Mouse (Mus musculus): ENCODE data around the gene Naa11. TPM values are rescaled to one million over a fixed set of nuclear protein-coding genes. Genes with fewer than 3 reads are reported as not detected.

Gene Naa11
- polyA plus RNA-seq, 1 experiment: 0.02 TPM

DNA sequence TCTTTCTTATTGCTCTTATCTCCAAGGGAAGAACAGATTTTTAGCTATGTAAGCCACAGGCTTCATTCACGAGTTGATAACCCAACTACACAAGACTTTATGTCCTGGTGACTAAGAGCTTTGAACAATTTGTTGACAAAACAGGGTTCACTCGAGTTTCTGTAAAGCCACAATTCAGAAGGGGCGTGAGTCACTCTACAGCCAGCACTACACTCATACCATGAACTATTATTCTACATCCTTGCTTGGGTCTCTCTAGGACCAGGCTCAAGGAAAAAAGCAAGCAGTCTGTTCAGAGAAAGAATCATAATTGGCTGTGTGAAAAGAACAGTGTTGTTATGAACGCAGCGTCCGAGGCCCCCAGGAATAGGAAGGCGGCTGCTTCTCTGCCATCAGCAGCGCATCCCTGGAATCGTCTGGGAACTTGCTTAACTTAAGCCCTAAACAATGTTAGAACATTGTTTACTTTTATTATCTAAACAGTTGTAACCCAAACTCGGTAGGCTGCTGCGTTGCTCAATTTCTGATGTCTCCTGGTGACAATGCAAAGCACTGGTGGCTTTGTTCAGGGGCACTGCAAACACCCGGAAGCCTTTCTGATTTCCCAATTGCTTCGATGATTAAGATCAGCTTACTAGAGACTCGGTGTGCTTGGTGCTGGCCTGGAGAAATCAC, 9.5 kb downstream of the Naa11 start:
- no peaks in the 10 kb centered on the region for H3K36me3 ChIP-seq (ENCODE audit: control insufficient read depth, insufficient read depth)
- H3K4me3 ChIP-seq: peak overlapping the region; percentile 2
- peak overlapping the region; percentile 78 for H3K4me2 ChIP-seq (ENCODE audit: low read depth)
- no peaks in the 10 kb centered on the region for H3K27me3 ChIP-seq (ENCODE audit: control insufficient read depth, insufficient read depth, insufficient read length)
- TF ChIP-seq MAX (IDR thresholded peaks at IDR 0.05; ENCODE audit: low read depth) (no peak), MYOG (IDR thresholded peaks at IDR 0.05; ENCODE audit: control insufficient read depth in 1 of 3, insufficient read depth in 1 of 3, insufficient read length in 2 of 3, low read depth in 2 of 3) (no peak), SRF (IDR thresholded peaks at IDR 0.05; ENCODE audit: control insufficient read depth, insufficient read length, low read depth) (no peak), POLR2A (IDR thresholded peaks at IDR 0.05; ENCODE audit: insufficient read length, low read depth) (no peak), TCF12 (IDR thresholded peaks at IDR 0.05; ENCODE audit: insufficient read depth, poor library complexity, severe bottlenecking) (no peak), MYOD1 (IDR thresholded peaks at IDR 0.05; ENCODE audit: control insufficient read depth in 1 of 3, insufficient read length in 2 of 3, low read depth in 2 of 3) (no peak)
- no peaks in the 10 kb centered on the region for H3K79me2 ChIP-seq (ENCODE audit: control insufficient read depth, insufficient read depth)
- H3ac ChIP-seq (ENCODE audit: control insufficient read depth, insufficient read length): no peak overlapping the region

DNA sequence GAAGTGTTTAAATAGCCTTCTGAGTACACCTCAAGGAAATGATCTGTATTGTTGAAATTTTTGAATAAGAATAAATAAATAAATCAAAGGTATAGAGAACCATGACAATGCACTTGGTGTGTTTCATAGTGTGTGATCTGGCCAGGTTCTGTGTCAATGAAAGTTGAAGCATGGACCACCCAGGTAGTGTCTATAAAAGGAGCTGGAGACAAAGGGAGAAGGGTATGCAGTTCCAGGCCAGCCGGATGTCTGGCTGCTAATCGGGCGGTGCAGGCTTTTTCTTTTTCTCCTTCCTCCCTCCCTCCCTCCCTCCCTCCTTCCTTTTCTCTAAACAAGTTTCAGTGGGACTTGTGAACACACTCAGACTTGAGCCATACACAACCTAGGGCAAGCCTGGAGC, 12.2 kb downstream of the Naa11 start:
- no peak for TF ChIP-seq REST (IDR thresholded peaks at IDR 0.05; ENCODE audit: insufficient read depth, insufficient read length)
- TF ChIP-seq MAX (IDR thresholded peaks at IDR 0.05; ENCODE audit: low read depth): no peak
- no peak for TF ChIP-seq CEBPB (IDR thresholded peaks at IDR 0.05; ENCODE audit: insufficient read depth, poor library complexity, severe bottlenecking)
- Histone ChIP-seq H3K36me3 (ENCODE audit: control insufficient read depth, insufficient read depth) (no peaks in the 10 kb centered on the region), H3K4me3 (no peak overlapping the region), H3K79me2 (ENCODE audit: control insufficient read depth, insufficient read depth) (no peaks in the 10 kb centered on the region), H3K27me3 (ENCODE audit: control insufficient read depth, insufficient read depth, insufficient read length) (no peaks in the 10 kb centered on the region), H3ac (ENCODE audit: control insufficient read depth, insufficient read length) (no peak overlapping the region), H3K4me2 (ENCODE audit: low read depth) (no peak overlapping the region)

DNA sequence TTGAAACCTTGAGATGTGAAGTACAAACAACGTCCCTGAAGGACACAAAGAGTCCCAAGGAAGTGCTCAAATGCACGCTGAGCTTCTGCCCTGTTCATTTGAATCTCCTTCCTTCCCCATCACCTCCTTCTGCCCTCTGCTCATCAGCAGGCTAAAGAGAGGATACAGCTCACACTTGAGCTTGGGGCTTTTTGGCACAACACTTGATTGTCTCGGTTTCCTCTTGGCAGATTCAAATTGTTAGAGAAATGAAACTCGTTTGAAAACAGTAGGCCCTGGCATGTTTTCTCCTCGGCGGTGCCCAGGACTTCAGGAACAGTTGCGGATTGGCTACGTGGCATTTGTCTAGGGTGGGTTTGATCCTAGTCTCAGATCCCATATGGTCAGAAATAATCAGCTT, 27.4 kb downstream of the Naa11 start:
- no peak overlapping the region for H3ac ChIP-seq (ENCODE audit: control insufficient read depth, insufficient read length)
- TF ChIP-seq TCF12 (IDR thresholded peaks at IDR 0.05; ENCODE audit: insufficient read depth, poor library complexity, severe bottlenecking) (no peak), REST (IDR thresholded peaks at IDR 0.05; ENCODE audit: insufficient read depth, insufficient read length) (no peak), MYOG (IDR thresholded peaks at IDR 0.05; ENCODE audit: control insufficient read depth in 1 of 3, insufficient read depth in 1 of 3, insufficient read length in 2 of 3, low read depth in 2 of 3) (no peak), E2F4 (IDR thresholded peaks at IDR 0.05; ENCODE audit: insufficient read depth) (no peak), SRF (IDR thresholded peaks at IDR 0.05; ENCODE audit: control insufficient read depth, insufficient read length, low read depth) (no peak), USF1 (IDR thresholded peaks at IDR 0.05; ENCODE audit: low read depth) (no peak), MYOD1 (IDR thresholded peaks at IDR 0.05; ENCODE audit: control insufficient read depth in 1 of 3, insufficient read length in 2 of 3, low read depth in 2 of 3) (no peak), MAX (IDR thresholded peaks at IDR 0.05; ENCODE audit: low read depth) (no peak), TCF3 (IDR thresholded peaks at IDR 0.05; ENCODE audit: insufficient read length, low read depth) (no peak), POLR2AphosphoS2 (IDR thresholded peaks at IDR 0.05; ENCODE audit: insufficient read length, low read depth) (no peak), CEBPB (IDR thresholded peaks at IDR 0.05; ENCODE audit: insufficient read depth, poor library complexity, severe bottlenecking) (no peak), POLR2A (IDR thresholded peaks at IDR 0.05; ENCODE audit: insufficient read length, low read depth) (no peak)
- no peaks in the 10 kb centered on the region for H3K27me3 ChIP-seq (ENCODE audit: control insufficient read depth, insufficient read depth, insufficient read length)

DNA sequence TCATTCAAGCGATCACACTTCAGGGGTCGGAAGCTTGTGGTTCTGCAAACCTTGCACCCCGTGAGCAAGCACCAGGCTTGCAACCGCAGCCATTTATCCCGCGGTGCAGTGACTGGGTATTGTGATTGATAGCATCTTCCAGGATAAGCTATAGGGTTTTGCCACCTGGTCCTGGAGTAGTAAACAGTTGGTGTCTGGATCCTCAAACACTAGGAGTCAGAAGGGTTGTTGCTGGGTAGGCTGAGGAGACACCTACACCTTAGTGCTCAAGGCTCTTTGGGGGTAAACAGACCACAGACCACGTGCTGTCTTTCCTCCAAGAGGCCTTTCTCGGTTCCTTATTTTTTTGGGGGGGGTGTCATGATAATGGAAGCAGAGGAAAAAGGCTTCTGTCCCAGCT, 27.9 kb downstream of the Naa11 start:
- H3K79me2 ChIP-seq (ENCODE audit: control insufficient read depth, insufficient read depth): no peaks in the 10 kb centered on the region
- no peak overlapping the region for H3ac ChIP-seq (ENCODE audit: control insufficient read depth, insufficient read length)
- no peak overlapping the region for H3K4me2 ChIP-seq (ENCODE audit: low read depth)
- no peaks in the 10 kb centered on the region for H3K27me3 ChIP-seq (ENCODE audit: control insufficient read depth, insufficient read depth, insufficient read length)
- H3K4me3 ChIP-seq: no peak overlapping the region
- TF ChIP-seq E2F4 (IDR thresholded peaks at IDR 0.05; ENCODE audit: insufficient read depth) (no peak), REST (IDR thresholded peaks at IDR 0.05; ENCODE audit: insufficient read depth, insufficient read length) (no peak), MYOG (IDR thresholded peaks at IDR 0.05; ENCODE audit: control insufficient read depth in 1 of 3, insufficient read depth in 1 of 3, insufficient read length in 2 of 3, low read depth in 2 of 3) (no peak), USF1 (IDR thresholded peaks at IDR 0.05; ENCODE audit: low read depth) (no peak)
- no peaks in the 10 kb centered on the region for H3K36me3 ChIP-seq (ENCODE audit: control insufficient read depth, insufficient read depth)

More for the DNA sequence above, 27.4 kb downstream of the Naa11 start:
- Histone ChIP-seq H3K79me2 (ENCODE audit: control insufficient read depth, insufficient read depth) (no peaks in the 10 kb centered on the region), H3K36me3 (ENCODE audit: control insufficient read depth, insufficient read depth) (no peaks in the 10 kb centered on the region), H3K4me3 (no peak overlapping the region), H3K4me2 (ENCODE audit: low read depth) (no peak overlapping the region)

DNA sequence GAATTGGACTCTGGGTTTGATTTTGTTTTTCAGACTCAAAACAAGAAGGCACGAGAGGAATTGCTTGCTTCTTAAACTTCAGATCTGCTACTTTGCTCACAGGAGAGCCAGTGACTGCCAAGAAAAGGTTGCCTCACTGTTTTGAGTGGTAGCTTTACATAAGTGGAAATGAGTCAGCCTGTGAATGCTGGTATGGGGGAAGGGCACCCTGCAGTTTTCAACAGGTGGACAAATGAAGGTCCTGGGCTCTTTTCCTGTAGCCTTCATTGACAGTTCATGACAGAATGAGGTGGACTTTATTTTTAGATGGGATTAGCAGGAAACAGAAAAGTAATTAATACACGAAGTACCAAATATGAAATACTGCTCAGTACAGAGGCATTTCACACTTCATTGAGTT, 29.6 kb downstream of the Naa11 start:
- Histone ChIP-seq H3K4me2 (ENCODE audit: low read depth) (peak overlapping the region; percentile 1), H3K36me3 (ENCODE audit: control insufficient read depth, insufficient read depth) (no peaks in the 10 kb centered on the region), H3K79me2 (ENCODE audit: control insufficient read depth, insufficient read depth) (no peaks in the 10 kb centered on the region), H3K27me3 (ENCODE audit: control insufficient read depth, insufficient read depth, insufficient read length) (no peaks in the 10 kb centered on the region), H3K4me3 (no peak overlapping the region), H3ac (ENCODE audit: control insufficient read depth, insufficient read length) (no peak overlapping the region)
- TF ChIP-seq CEBPB (IDR thresholded peaks at IDR 0.05; ENCODE audit: insufficient read depth, poor library complexity, severe bottlenecking) (peak; percentile 59), MYOD1 (IDR thresholded peaks at IDR 0.05; ENCODE audit: control insufficient read depth in 1 of 3, insufficient read length in 2 of 3, low read depth in 2 of 3) (peak in 1 of 3 experiments; percentile 53), TCF12 (IDR thresholded peaks at IDR 0.05; ENCODE audit: insufficient read depth, poor library complexity, severe bottlenecking) (no peak), MAX (IDR thresholded peaks at IDR 0.05; ENCODE audit: low read depth) (no peak)
